Comparison of ENCODE assay signal across 9 mouse cellular contexts in the genomic region with DNA sequence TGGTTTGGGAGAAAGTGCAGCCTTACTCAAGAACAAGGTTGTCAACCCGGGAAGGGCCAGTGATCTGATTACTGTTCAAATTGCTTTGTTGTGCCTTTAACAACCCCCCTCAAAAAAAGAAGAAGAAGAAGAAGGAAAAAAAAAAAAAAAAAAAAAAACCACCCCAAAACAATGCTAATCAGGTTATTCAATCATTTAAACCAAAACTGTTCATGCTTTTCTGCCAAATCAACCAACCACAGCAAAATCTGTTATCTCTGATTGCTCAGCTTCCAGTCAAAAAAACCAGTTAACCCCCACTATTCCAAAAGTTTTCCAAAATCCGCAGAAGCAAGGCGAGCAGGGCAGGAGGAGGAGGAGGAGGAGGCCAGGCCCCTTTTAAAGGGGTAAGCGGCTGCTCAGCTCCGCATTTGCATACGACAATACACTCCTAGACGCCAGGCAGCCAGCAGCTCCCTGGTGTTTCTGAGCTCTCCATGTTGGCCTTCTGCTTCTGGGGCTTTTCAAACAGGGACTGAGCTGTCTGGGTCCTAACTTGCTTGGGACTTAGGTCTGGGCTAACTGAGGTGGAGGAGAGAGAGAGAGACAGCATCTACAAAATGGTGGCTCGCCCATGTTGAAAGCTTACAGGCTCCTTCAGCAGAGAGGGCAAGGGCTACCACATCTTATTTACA. TPM values are rescaled to one million over a fixed set of nuclear protein-coding genes. Genes with fewer than 3 reads are reported as not detected.
DNase-seq lines count a peak whose midpoint lies in the region; ATAC-seq and TF ChIP-seq lines count a peak whose summit lies in the region.
"Had no signal": no experiment of that assay in that cellular context is flagged by ENCODE, and none has a peak within 500 bp of the region (broad histone marks: within the 10 kb centered on the region; RNA-seq: fewer than 3 reads in every experiment).

No protein-coding gene starts in this region.

- H3K4me1 ChIP-seq in heart, embryonic 13.5 days, result peaks cover 16% of the 10 kb centered on the region
- H3K4me1 ChIP-seq in forebrain, embryonic 13.5 days, result peaks cover 24% of the 10 kb centered on the region
- peaks cover 24% of the 10 kb centered on the region for H3K4me1 ChIP-seq in midbrain, embryonic 14.5 days (ENCODE audit: control insufficient read depth, insufficient read depth, low read length)
- H3K4me1 ChIP-seq in lung, postnatal 0 days (ENCODE audit: insufficient read depth, low read depth, low read length), result no peaks in the 10 kb centered on the region

- TF ChIP-seq CTCF in lung, postnatal 0 days (IDR thresholded peaks at IDR 0.05), result no peak

- H3K4me3 ChIP-seq in heart, embryonic 13.5 days, result 0 out of 2 replicates have a peak overlapping the region, but pooled peaks have one; percentile 11
- no peak overlapping the region for H3K4me3 ChIP-seq in forebrain, embryonic 13.5 days
- no peak overlapping the region for H3K4me3 ChIP-seq in midbrain, embryonic 14.5 days (replicated peaks; ENCODE audit: low read depth, low read length)
- no peak overlapping the region for H3K4me3 ChIP-seq in lung, postnatal 0 days (ENCODE audit: low read depth, low read length)

- H3K9me3 ChIP-seq in heart, embryonic 13.5 days, result no peaks in the 10 kb centered on the region
- no peaks in the 10 kb centered on the region for H3K9me3 ChIP-seq in forebrain, embryonic 13.5 days (replicated peaks)
- no peaks in the 10 kb centered on the region for H3K9me3 ChIP-seq in midbrain, embryonic 14.5 days (ENCODE audit: control insufficient read depth, low read length)
- H3K9me3 ChIP-seq in lung, postnatal 0 days (ENCODE audit: low read length), result no peaks in the 10 kb centered on the region

- no peak for TF ChIP-seq EP300 in lung, postnatal 0 days (IDR thresholded peaks at IDR 0.05)

- peak overlapping the region; percentile 52 for H3K4me2 ChIP-seq in heart, embryonic 13.5 days
- H3K4me2 ChIP-seq in forebrain, embryonic 13.5 days, result peak overlapping the region; percentile 42
- H3K4me2 ChIP-seq in midbrain, embryonic 14.5 days (ENCODE audit: low read length), result peak overlapping the region; percentile 33
- H3K4me2 ChIP-seq in lung, postnatal 0 days (replicated peaks; ENCODE audit: low read depth, low read length), result no peak overlapping the region

- peak overlapping the region; percentile 15 for H3K27ac ChIP-seq in heart, embryonic 13.5 days (replicated peaks)
- H3K27ac ChIP-seq in forebrain, embryonic 13.5 days, result peak overlapping the region; percentile 81
- peak overlapping the region; percentile 78 for H3K27ac ChIP-seq in midbrain, embryonic 14.5 days (replicated peaks; ENCODE audit: low read depth, low read length)
- H3K27ac ChIP-seq in lung, postnatal 0 days (ENCODE audit: low read length), result no peak overlapping the region

- no peaks in the 10 kb centered on the region for H3K36me3 ChIP-seq in heart, embryonic 13.5 days
- H3K36me3 ChIP-seq in forebrain, embryonic 13.5 days (ENCODE audit: poor library complexity, severe bottlenecking), result 0 out of 2 replicates have a peak, but pooled peaks cover 10% of the 10 kb centered on the region
- H3K36me3 ChIP-seq in midbrain, embryonic 14.5 days (ENCODE audit: control insufficient read depth, insufficient read depth, low read length), result no peaks in the 10 kb centered on the region
- no peaks in the 10 kb centered on the region for H3K36me3 ChIP-seq in lung, postnatal 0 days (ENCODE audit: insufficient read depth, low read length)

- ATAC-seq in heart, embryonic 13.5 days (ENCODE audit: extremely low read depth, insufficient number of reproducible peaks, low FRiP score, low TSS enrichment), result no peak
- peak; percentile 87 for ATAC-seq in forebrain, embryonic 13.5 days
- ATAC-seq in midbrain, embryonic 14.5 days (ENCODE audit: low FRiP score, low TSS enrichment), result peak; percentile 88
- no peak for ATAC-seq in lung, postnatal 0 days

- 33% methylated on average over 8 of the region's 8 CpGs for WGBS in heart, embryonic 13.5 days
- WGBS in forebrain, embryonic 13.5 days, result 3% methylated on average over 8 of the region's 8 CpGs
- 8% methylated on average over 8 of the region's 8 CpGs for WGBS in midbrain, embryonic 14.5 days
- WGBS in lung, postnatal 0 days, result 43% methylated on average over 8 of the region's 8 CpGs

- 0 out of 2 replicates have a peak overlapping the region, but pooled peaks have one; percentile 24 for H3K9ac ChIP-seq in heart, embryonic 13.5 days
- no peak overlapping the region for H3K9ac ChIP-seq in forebrain, embryonic 13.5 days
- H3K9ac ChIP-seq in midbrain, embryonic 14.5 days (replicated peaks; ENCODE audit: low read length), result no peak overlapping the region
- H3K9ac ChIP-seq in lung, postnatal 0 days (replicated peaks; ENCODE audit: low read depth), result no peak overlapping the region

- H3K27me3 ChIP-seq in heart, embryonic 13.5 days (replicated peaks), result no peaks in the 10 kb centered on the region
- no peaks in the 10 kb centered on the region for H3K27me3 ChIP-seq in forebrain, embryonic 13.5 days
- no peaks in the 10 kb centered on the region for H3K27me3 ChIP-seq in midbrain, embryonic 14.5 days (ENCODE audit: control insufficient read depth, insufficient read depth, low read length)
- no peaks in the 10 kb centered on the region for H3K27me3 ChIP-seq in lung, postnatal 0 days (replicated peaks; ENCODE audit: insufficient read depth, low read length)

- intact Hi-C loops in left cerebral cortex, postnatal 25 days (cut with DNase I), result loop anchor here (10.0 kb wide), 1 partner anchor 606 kb away; no protein-coding TSS in a partner anchor

- DNase-seq in heart, postnatal 4 days, result no peak
- DNase-seq in ZHBTc4 (ENCODE audit: low read depth, low spot score), result peak; percentile 42
- DNase-seq in midbrain, embryonic 14.5 days, result peak; percentile 70
- no peak for DNase-seq in left cerebral cortex, postnatal 25 days (ENCODE audit: low spot score in 2 of 2)
- no peak for DNase-seq in thymus, postnatal 25 days
- DNase-seq in lung, postnatal 0 days (ENCODE audit: low spot score), result no peak
- DNase-seq: heart, postnatal 10 days had no signal

RNA-seq across cellular contexts. Expression of gene Satb1, which starts 42.6 kb away (rescaled TPM):
- 6.8 and 7.0 TPM in 2 replicates for polyA plus RNA-seq in heart, embryonic 13.5 days (2015; fragmentation: Nextera tagmentation; extraction: Ambion mirVana)
- 10 to 100 TPM; 24.4 to 25.3 TPM for total RNA-seq in heart, postnatal 4 days (2021)
- polyA plus RNA-seq in forebrain, embryonic 13.5 days (2015; fragmentation: Nextera tagmentation; extraction: Ambion mirVana), result 34.7 TPM in 2 replicates
- 26.6 and 34.2 TPM in 2 replicates for polyA plus RNA-seq in midbrain, embryonic 14.5 days (2014; fragmentation: Nextera tagmentation; extraction: Ambion mirVana)
- total RNA-seq in left cerebral cortex, postnatal 25 days (2021), result 100 to 1,000 TPM; 110 to 129 TPM
- polyA plus RNA-seq in lung, postnatal 0 days (2015; fragmentation: Nextera tagmentation; extraction: Ambion mirVana), result 5.0 and 5.6 TPM in 2 replicates

Comparison
In these comparisons a context has a peak if more than half of its experiments do, and no peak if none do; other contexts are left out.
1. ATAC-seq: peak in forebrain, embryonic 13.5 days (single experiment) and midbrain, embryonic 14.5 days (single experiment); none in heart, embryonic 13.5 days (single experiment) and lung, postnatal 0 days (single experiment).
2. DNase-seq: peak in ZHBTc4 (single experiment) and midbrain, embryonic 14.5 days (single experiment); none in heart, postnatal 4 days (single experiment), left cerebral cortex, postnatal 25 days (0 of 2), thymus, postnatal 25 days (single experiment) and lung, postnatal 0 days (single experiment).